Mouse (Mus musculus): ENCODE measurements around the gene Cntn5.

DNA sequence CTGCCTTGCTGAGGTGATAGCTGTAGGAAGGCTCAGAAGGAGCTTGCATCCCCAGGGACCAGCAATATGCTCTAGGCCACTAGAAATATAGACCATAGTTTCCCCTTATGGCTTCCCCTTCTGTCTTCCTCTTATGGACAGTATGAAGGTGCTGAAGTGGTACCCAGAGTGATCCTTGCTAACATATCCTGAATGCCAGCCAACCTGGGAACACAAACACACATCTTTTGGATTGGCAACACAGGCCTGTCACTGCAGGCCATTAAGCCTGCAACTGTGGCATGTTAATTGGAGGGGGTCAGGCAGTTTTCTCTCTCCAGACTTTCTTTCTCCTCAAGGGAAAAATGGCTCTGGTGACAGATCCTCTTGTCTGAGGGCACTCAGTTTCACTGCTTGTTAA is 828.3 kb downstream of the Cntn5 start:
- no peak for TF ChIP-seq CTCF (IDR thresholded peaks at IDR 0.05; ENCODE audit: borderline replicate concordance, insufficient read depth, low read depth, low read length)
- no peak for TF ChIP-seq POLR2A (IDR thresholded peaks at IDR 0.05; ENCODE audit: borderline replicate concordance, insufficient read depth, low read length)

All from cerebellum, adult 2 months (tissue).